Mouse (Mus musculus) neural tube, embryonic 10.5 days (tissue): ENCODE data around the gene Ehf.

Experiments used
- DNase-seq: peaks from one replicate; pipeline ENCODE4 v3.0.0-alpha.2; 2017; ENCODE audit warnings: low spot score; ENCODE audit errors: extremely low spot score

The Ehf gene

GRCm38 (mm10) chr2:103294526-103294925 lies 8.6 kb downstream of the Ehf start:
- DNase-seq: no peak

GRCm38 (mm10) chr2:103293751-103294150 lies 9.3 kb downstream of the Ehf start:
- no peak for DNase-seq

- no peak for DNase-seq
These were observed 9.9 kb downstream of the Ehf start for GRCm38 (mm10) chr2:103293214-103293613.

- no peak for DNase-seq
These were observed 12.3 kb downstream of the Ehf start for GRCm38 (mm10) chr2:103290705-103291269.

GRCm38 (mm10) chr2:103290167-103290566 lies 12.9 kb downstream of the Ehf start:
- DNase-seq: no peak

- no peak for DNase-seq
These were observed 13.6 kb downstream of the Ehf start for GRCm38 (mm10) chr2:103289407-103289950.

- no peak for DNase-seq
These were observed 15.4 kb downstream of the Ehf start for GRCm38 (mm10) chr2:103287716-103288115.

- no peak for DNase-seq
These were observed 17.5 kb downstream of the Ehf start for GRCm38 (mm10) chr2:103285561-103285960.

GRCm38 (mm10) chr2:103283730-103284129 lies 19.3 kb downstream of the Ehf start:
- no peak for DNase-seq

- DNase-seq: no peak
These were observed 20.8 kb downstream of the Ehf start for GRCm38 (mm10) chr2:103282184-103282750.

- DNase-seq: no peak
These were observed 23.2 kb downstream of the Ehf start for GRCm38 (mm10) chr2:103279927-103280326.

- no peak for DNase-seq
These were observed 24.6 kb downstream of the Ehf start for GRCm38 (mm10) chr2:103278476-103278875.

GRCm38 (mm10) chr2:103277794-103278193 lies 25.3 kb downstream of the Ehf start:
- no peak for DNase-seq

- DNase-seq: no peak
These were observed 27.6 kb downstream of the Ehf start for GRCm38 (mm10) chr2:103275316-103275960.

- no peak for DNase-seq
These were observed 28.3 kb downstream of the Ehf start for GRCm38 (mm10) chr2:103274803-103275202.

- no peak for DNase-seq
These were observed 28.8 kb downstream of the Ehf start for GRCm38 (mm10) chr2:103274270-103274669.

GRCm38 (mm10) chr2:103271481-103271880 lies 31.6 kb downstream of the Ehf start:
- DNase-seq: no peak

- DNase-seq: no peak
These were observed 32.4 kb downstream of the Ehf start for GRCm38 (mm10) chr2:103270556-103271160.

GRCm38 (mm10) chr2:103239086-103239485 lies 64.0 kb downstream of the Ehf start:
- DNase-seq: no peak

GRCm38 (mm10) chr2:103226781-103227180 lies 76.3 kb downstream of the Ehf start:
- DNase-seq: no peak

- DNase-seq: no peak
These were observed 82.2 kb downstream of the Ehf start for GRCm38 (mm10) chr2:103220871-103221270.

- no peak for DNase-seq
These were observed 84.8 kb downstream of the Ehf start for GRCm38 (mm10) chr2:103218323-103218722.
